Mouse (Mus musculus) liver, postnatal 0 days (tissue): ENCODE measurements around the gene Celf5. TPM values are rescaled to one million over a fixed set of nuclear protein-coding genes. Genes with fewer than 3 reads are reported as not detected.

ENCODE experiments used
- ATAC-seq: fragments of 200-750 bp; cut with Nextera tagmentation; 2 replicates; pipeline ENCODE4 v1.8.0; 2017; ENCODE audit warnings: mild to moderate bottlenecking, moderate library complexity
- DNase-seq: peaks from one replicate; pipeline ENCODE4 v3.0.0-alpha.2; 2016
- H3K27ac ChIP-seq: fragments of 300-500 bp; sonication (generic); 2 replicates; pipeline ENCODE4 v1.5.1; 2014; ENCODE audit warnings: antibody characterized with exemption, moderate library complexity, mild to moderate bottlenecking, low read depth
- H3K27me3 ChIP-seq: fragments of 300-500 bp; sonication (generic); 2 replicates; pipeline ENCODE4 v1.6.1; 2014; ENCODE audit warnings: low read length, control low read depth, mixed read lengths; ENCODE audit not compliant: insufficient read depth
- H3K36me3 ChIP-seq: fragments of 300-500 bp; sonication (generic); replicated peaks from 2 replicates; pipeline ENCODE4 v1.6.1; 2014; ENCODE audit warnings: mild to moderate bottlenecking, control low read depth, low read length, moderate library complexity, mixed read lengths; ENCODE audit not compliant: insufficient read depth
- H3K4me1 ChIP-seq: fragments of 300-500 bp; sonication (generic); 2 replicates; pipeline ENCODE4 v1.6.1; 2014; ENCODE audit warnings: antibody characterized with exemption, mild to moderate bottlenecking, control low read depth; ENCODE audit not compliant: insufficient read depth
- H3K4me2 ChIP-seq: fragments of 300-500 bp; sonication (generic); 2 replicates; pipeline ENCODE4 v1.6.1; 2014; ENCODE audit warnings: low read depth, mild to moderate bottlenecking, low read length, moderate library complexity, mixed read lengths
- H3K4me3 ChIP-seq: fragments of 300-500 bp; sonication (generic); 2 replicates; pipeline ENCODE4 v1.5.1; 2014; ENCODE audit warnings: low read depth, low read length
- H3K9ac ChIP-seq: fragments of 300-500 bp; sonication (generic); replicated peaks from 2 replicates; pipeline ENCODE4 v1.6.1; 2014; ENCODE audit warnings: mild to moderate bottlenecking, moderate library complexity
- H3K9me3 ChIP-seq: fragments of 300-500 bp; sonication (generic); 2 replicates; pipeline ENCODE4 v1.6.1; 2016; ENCODE audit warnings: mild to moderate bottlenecking, control low read depth, low read length, mixed read lengths
- CTCF ChIP-seq: sonication (generic); IDR thresholded peaks from 2 replicates; pipeline ENCODE4 v1.5.1; 2016; ENCODE audit warnings: antibody characterized with exemption, low read depth
- EP300 ChIP-seq: IDR thresholded peaks from 2 replicates; pipeline ENCODE4 v1.6.1; 2016; ENCODE audit warnings: antibody characterized with exemption, low read depth, mild to moderate bottlenecking
- WGBS: fragments of 180-500 bp; shearing (Covaris S2); extraction: QIAGEN DNeasy Blood & Tissue Kit; methylation state at CpG from one replicate; pipeline ENCODE4 v1.1.7; 2014; ENCODE audit not compliant: insufficient replicate concordance; 5-methylcytosine and 5-hydroxymethylcytosine counted together
- polyA plus RNA-seq: library from polyadenylated mRNA; unstranded; fragments of >200 nt; fragmentation: Nextera tagmentation; extraction: Ambion mirVana; gene quantifications from 2 replicates; pipeline ENCODE4 v1.2.1, GENCODE M21; 2015

Gene Celf5
- polyA plus RNA-seq, 1 experiment from 2014 or later = not detected

- WGBS = 34% methylated on average over 23 of the region's 25 CpGs
- Histone ChIP-seq H3K4me2 (0 out of 2 replicates have a peak overlapping the region, but pooled peaks have one; percentile 22), H3K4me1 (peaks cover 28% of the 10 kb centered on the region), H3K9ac (no peak overlapping the region), H3K4me3 (no peak overlapping the region), H3K36me3 (no peaks in the 10 kb centered on the region), H3K27ac (no peak overlapping the region; the same call in 1 of the 2 replicates), H3K9me3 (no peaks in the 10 kb centered on the region), H3K27me3 (peaks cover 25% of the 10 kb centered on the region)
- peak; percentile 29 for DNase-seq
- TF ChIP-seq CTCF (no peak), EP300 (no peak)
- no peak for ATAC-seq
Observed at GRCm38 (mm10) chr10:81424246-81425051, 58.1 kb downstream of the Celf5 start.

- ATAC-seq (no peak), DNase-seq (no peak)
- Histone ChIP-seq H3K4me2 (no peak overlapping the region), H3K4me3 (no peak overlapping the region), H3K36me3 (0 out of 2 replicates have a peak, but pooled peaks cover 2% of the 10 kb centered on the region), H3K4me1 (peaks cover 26% of the 10 kb centered on the region), H3K27ac (no peak overlapping the region), H3K9me3 (no peaks in the 10 kb centered on the region), H3K9ac (no peak overlapping the region), H3K27me3 (peaks cover 25% of the 10 kb centered on the region)
- 58% methylated on average over 4 of the region's 4 CpGs for WGBS
- TF ChIP-seq EP300 (no peak), CTCF (no peak)
Observed at GRCm38 (mm10) chr10:81423476-81424245, 58.8 kb downstream of the Celf5 start.

- no peak for TF ChIP-seq EP300
- TF ChIP-seq CTCF = no peak
- 74% methylated on average over 3 of the region's 3 CpGs for WGBS
- Histone ChIP-seq H3K27me3 (peaks cover 24% of the 10 kb centered on the region), H3K4me3 (no peak overlapping the region), H3K9me3 (no peaks in the 10 kb centered on the region), H3K36me3 (0 out of 2 replicates have a peak, but pooled peaks cover 2% of the 10 kb centered on the region), H3K9ac (no peak overlapping the region), H3K4me2 (no peak overlapping the region), H3K27ac (peak overlapping the region; percentile 29; the same call in 1 of the 2 replicates), H3K4me1 (peaks cover 29% of the 10 kb centered on the region)
- ATAC-seq (no peak), DNase-seq (no peak)
Observed at GRCm38 (mm10) chr10:81422661-81423217, 59.8 kb downstream of the Celf5 start.

- H3K9me3 ChIP-seq = no peaks in the 10 kb centered on the region
- no peak overlapping the region for H3K4me3 ChIP-seq
- H3K27ac ChIP-seq = peak overlapping the region; percentile 29; the same call in 1 of the 2 replicates
- 0 out of 2 replicates have a peak, but pooled peaks cover 2% of the 10 kb centered on the region for H3K36me3 ChIP-seq
- ATAC-seq (peak; percentile 81), DNase-seq (peak; percentile 48)
- peaks cover 30% of the 10 kb centered on the region for H3K4me1 ChIP-seq
- H3K27me3 ChIP-seq = peaks cover 19% of the 10 kb centered on the region
- H3K9ac ChIP-seq = no peak overlapping the region; the same call in 1 of the 2 replicates
- no peak overlapping the region for H3K4me2 ChIP-seq
- TF ChIP-seq EP300 (no peak), CTCF (no peak)
- 68% methylated on average over 6 of the region's 6 CpGs for WGBS
Observed at GRCm38 (mm10) chr10:81422191-81422590, 60.3 kb downstream of the Celf5 start.

GRCm38 (mm10) chr10:81421797-81422100 is 60.8 kb downstream of the Celf5 start:
- Histone ChIP-seq H3K9me3 (no peaks in the 10 kb centered on the region), H3K27ac (no peak overlapping the region), H3K36me3 (0 out of 2 replicates have a peak, but pooled peaks cover 2% of the 10 kb centered on the region), H3K4me1 (peaks cover 32% of the 10 kb centered on the region), H3K4me2 (no peak overlapping the region), H3K27me3 (peaks cover 15% of the 10 kb centered on the region), H3K9ac (no peak overlapping the region; the same call in 1 of the 2 replicates), H3K4me3 (no peak overlapping the region)
- WGBS = 81% methylated on average over 5 of the region's 5 CpGs
- peak; percentile 71 for ATAC-seq
- no peak for TF ChIP-seq CTCF
- TF ChIP-seq EP300 = no peak
- DNase-seq = peak; percentile 35
